Mouse (Mus musculus): ENCODE measurements around the gene H2-T24.

The H2-T24 gene

DNA sequence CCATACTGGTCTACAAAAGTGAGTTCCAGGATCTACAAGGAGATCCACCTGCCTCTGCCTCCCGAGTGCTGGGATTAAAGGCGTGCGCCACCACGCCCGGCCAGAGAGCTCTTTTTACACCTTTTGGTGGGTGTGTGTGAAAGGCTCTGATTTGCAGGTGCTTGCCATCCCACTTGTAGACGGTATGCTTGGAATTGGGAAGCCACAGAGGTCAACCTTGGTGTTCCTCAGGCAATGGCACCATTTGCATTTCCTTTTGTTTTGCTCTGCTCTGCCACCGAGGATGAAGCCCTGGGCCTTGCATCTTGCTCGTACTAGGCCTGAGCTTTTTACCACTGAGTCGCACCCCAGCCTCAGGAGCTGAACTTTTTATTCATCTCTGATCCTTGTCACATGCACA, 38.6 kb downstream of the H2-T24 start:
- DNase-seq, result no peak

GRCm38 (mm10) chr17:35980363-35980754, 40.0 kb downstream of the H2-T24 start:
- peak; percentile 68 to 73 for DNase-seq

DNA sequence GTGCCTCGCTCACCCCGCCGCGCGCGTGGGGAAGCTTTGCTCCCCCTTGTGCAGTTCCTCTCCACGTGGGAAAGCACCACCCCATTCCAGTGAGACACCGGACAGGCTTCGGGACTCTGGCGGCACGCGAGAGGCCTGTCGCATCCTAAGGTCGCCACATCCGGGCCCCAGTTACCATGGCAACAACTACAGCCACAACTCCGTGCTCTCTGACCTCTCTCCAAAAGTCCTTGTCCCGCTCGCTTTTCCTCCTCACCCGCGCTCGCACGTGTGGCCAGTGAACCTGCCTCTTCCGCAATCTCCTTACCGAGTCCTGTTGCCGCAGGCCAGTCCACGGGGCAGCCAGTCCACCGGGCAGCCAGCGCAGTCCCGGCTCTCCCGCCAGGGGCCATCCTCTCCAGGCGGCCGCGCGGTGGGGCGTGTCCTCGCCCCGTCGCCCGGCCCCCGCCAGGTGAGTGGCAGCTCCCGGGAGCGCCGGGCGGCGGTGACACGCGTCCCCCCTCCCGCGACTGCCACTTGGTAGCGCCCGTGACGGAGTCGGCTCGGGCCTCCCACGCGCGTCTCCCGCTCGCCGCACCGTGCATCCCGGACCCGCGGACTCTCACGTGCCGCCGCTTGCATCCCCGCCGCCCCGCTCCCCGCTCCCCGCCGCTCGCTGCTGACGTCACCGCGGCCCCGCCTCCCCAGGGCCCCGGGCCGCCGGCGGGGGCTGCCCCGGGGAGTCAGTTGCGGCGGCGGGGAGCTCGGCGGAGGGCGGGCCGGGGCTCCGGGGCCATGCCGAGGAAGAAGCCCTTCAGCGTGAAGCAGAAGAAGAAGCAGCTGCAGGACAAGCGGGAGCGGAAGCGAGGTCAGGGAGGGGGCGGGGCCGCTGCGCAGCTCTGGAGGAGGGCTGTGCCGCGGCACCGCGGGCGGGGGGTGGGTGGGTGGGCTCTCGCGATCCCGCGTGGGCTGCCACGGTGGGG, 40.7 kb downstream of the H2-T24 start, which contains the start of the genes Gnl1 and Prr3:
TSS of gene Gnl1 (plus strand) at position 451 of the 962 bp plus-strand sequence.
TSS of gene Prr3 (minus strand) at position 836 of the 962 bp plus-strand sequence.
- peak; percentile 87 to 94 for DNase-seq

DNA sequence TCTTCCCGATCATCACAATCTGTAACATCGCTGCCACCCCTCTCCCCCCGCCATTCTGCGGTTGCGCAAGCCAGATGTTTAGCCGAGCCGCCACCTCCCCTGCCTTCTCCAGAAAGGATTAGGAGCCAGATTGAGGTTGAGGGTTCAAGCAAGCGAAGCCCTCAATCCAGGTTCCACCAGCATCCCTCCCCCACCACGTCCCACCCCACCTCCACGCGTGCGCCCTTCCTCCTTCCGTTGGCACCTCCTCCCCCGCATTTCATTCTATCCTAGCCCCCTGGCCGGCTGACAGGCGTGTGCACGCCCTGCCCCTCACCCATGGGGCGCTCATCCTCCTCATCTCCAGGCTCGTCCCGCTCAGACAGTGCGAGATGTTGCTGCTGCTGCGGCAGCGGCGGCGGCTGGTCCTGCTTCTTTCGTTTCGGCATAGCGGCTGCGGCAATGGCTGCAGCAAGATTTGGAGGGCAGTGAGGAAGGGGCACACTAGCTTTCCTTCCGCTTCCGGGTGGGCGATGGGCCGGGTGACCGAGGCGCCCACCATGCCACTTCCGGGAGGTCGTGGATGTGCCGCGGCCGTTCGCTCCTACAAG, 41.5 kb downstream of the H2-T24 start:
- no peak for DNase-seq

- no peak for DNase-seq
These were observed 48.2 kb downstream of the H2-T24 start for GRCm38 (mm10) chr17:35972131-35972530.

GRCm38 (mm10) chr17:35969418-35970389, 50.7 kb downstream of the H2-T24 start, which contains the start of gene Abcf1:
Abcf1 (minus strand) TSS chr17:35969761.
- DNase-seq, result peak; percentile 99

GRCm38 (mm10) chr17:35967621-35968020, 52.7 kb downstream of the H2-T24 start:
- DNase-seq, result no peak

DNA sequence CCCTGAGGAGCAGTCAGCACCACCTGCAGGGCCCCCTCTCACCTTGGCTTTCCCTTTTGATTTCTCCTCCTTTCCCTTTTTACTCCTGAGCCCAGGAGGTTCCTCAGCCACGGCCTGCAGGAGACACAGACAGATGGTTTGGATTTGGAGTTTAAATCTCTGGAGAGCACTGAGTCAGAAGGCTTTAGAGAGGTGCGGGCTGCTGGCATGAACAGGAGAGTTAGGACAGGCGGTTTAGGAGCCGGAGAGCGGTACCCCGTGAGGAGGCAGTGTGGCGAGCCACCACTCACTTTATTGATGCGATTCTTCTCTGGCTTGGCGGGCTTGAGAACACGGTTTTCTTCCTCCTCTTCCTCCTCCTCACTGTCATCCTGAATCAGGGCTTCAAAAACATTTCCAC, 57.1 kb downstream of the H2-T24 start:
- peak in 1 of 2 experiments; percentile 7 for DNase-seq

DNA sequence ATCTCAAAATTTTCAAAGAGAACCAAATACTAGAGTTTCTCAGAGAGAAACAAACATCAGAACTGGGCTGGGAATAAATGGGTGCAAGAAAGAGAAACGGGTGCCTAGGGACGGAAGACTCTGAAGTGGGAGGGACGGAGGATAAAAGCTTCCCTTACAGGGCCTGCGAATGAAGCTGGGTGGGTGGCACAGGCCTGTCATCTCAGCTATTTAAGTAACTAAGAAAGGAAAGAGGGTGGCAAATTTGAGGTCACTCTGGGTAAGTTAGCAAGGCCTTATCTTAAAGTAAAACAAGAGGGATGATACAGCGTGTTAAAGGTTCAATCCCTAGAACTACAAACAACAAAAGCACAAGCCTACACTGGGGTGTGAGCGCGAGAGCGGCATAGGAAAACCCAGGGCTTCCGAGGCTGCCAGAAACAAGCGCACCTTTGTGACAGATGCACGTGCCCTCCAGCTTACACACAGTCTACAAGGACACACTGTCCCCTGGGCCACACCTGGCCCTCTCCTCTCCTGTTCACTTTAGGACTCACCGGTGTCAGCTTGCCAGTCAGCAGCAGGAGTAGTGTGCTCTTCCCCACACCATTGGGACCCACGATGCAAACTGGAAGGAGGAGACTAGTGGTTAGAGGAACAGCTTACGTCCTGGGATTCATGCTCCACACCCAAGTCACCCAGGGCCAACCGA, 61.7 kb downstream of the H2-T24 start:
- DNase-seq, result no peak
